Mouse (Mus musculus) C2C12 (cell line): ENCODE data around the gene Necap2.

Source experiments
- CEBPB ChIP-seq: IDR thresholded peaks from one replicate; pipeline ENCODE4 v1.6.1; 2011; ENCODE audit warnings: low read depth, mild to moderate bottlenecking, control low read depth, moderate library complexity
- CTCF ChIP-seq: IDR thresholded peaks from one replicate; pipeline ENCODE4 v1.5.1; 2011; ENCODE audit not compliant: control insufficient read depth, insufficient read depth, insufficient read length

DNA sequence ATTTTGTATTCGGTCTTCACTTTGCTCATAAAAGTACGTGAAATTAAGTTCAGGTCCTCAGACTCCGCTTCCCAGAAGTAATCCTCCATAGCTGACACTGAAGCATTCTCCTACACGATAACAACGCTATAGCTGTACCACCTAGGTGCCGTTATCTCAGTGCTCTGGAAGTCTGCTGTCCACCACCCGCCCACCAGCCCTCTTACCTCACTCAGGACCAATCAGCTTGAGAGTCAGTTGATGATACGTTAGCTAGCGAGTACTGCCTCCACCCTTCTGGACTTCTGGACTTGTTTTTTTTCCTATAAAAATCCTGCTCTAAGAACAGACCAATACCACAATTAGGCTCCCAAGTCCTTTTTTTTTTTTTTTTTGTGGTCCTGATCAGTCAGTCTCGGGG is 8.7 kb upstream of the Necap2 start:
- TF ChIP-seq CTCF (no peak), CEBPB (no peak)
